Mouse (Mus musculus): Measurements from ENCODE around the gene Lrrc4c.

Gene Lrrc4c

GRCm38 (mm10) chr2:97318008-97318407 is 1000.0 kb downstream of the Lrrc4c start:
- no peak for DNase-seq

- DNase-seq, result no peak
Observed at GRCm38 (mm10) chr2:97318536-97318935, 1000.6 kb downstream of the Lrrc4c start.

GRCm38 (mm10) chr2:97332084-97332682 is 1014.2 kb downstream of the Lrrc4c start:
- DNase-seq, result no peak

- DNase-seq, result no peak
Observed at GRCm38 (mm10) chr2:97339627-97340026, 1021.7 kb downstream of the Lrrc4c start.

- DNase-seq, result no peak
Observed at GRCm38 (mm10) chr2:97361235-97361634, 1043.3 kb downstream of the Lrrc4c start.

GRCm38 (mm10) chr2:97369978-97370377 is 1052.0 kb downstream of the Lrrc4c start:
- DNase-seq, result no peak

- DNase-seq, result no peak
Observed at GRCm38 (mm10) chr2:97391437-97391836, 1073.5 kb downstream of the Lrrc4c start.

- no peak for DNase-seq
Observed at GRCm38 (mm10) chr2:97391876-97392275, 1073.9 kb downstream of the Lrrc4c start.

- no peak for DNase-seq
Observed at GRCm38 (mm10) chr2:97413066-97413465, 1095.1 kb downstream of the Lrrc4c start.

- DNase-seq, result no peak
Observed at GRCm38 (mm10) chr2:97414416-97415362, 1096.7 kb downstream of the Lrrc4c start.

- no peak for DNase-seq
Observed at GRCm38 (mm10) chr2:97434140-97434539, 1116.2 kb downstream of the Lrrc4c start.

GRCm38 (mm10) chr2:97435616-97436015 is 1117.6 kb downstream of the Lrrc4c start:
- DNase-seq, result no peak

GRCm38 (mm10) chr2:97437767-97438166 is 1119.8 kb downstream of the Lrrc4c start:
- no peak for DNase-seq

GRCm38 (mm10) chr2:97463573-97463972 is 1145.6 kb downstream of the Lrrc4c start:
- DNase-seq, result no peak

- peak in 1 of 2 experiments; percentile 17 for DNase-seq
Observed at GRCm38 (mm10) chr2:97466243-97466793, 1148.3 kb downstream of the Lrrc4c start.

GRCm38 (mm10) chr2:97467031-97467549 is 1149.1 kb downstream of the Lrrc4c start:
- DNase-seq, result no peak

GRCm38 (mm10) chr2:97467664-97468063 is 1149.7 kb downstream of the Lrrc4c start:
- DNase-seq, result no peak

- no peak for DNase-seq
Observed at GRCm38 (mm10) chr2:97468372-97468771, 1150.4 kb downstream of the Lrrc4c start.

- DNase-seq, result no peak
Observed at GRCm38 (mm10) chr2:97469396-97469795, 1151.4 kb downstream of the Lrrc4c start.

- no peak for DNase-seq
Observed at GRCm38 (mm10) chr2:97478175-97478924, 1160.4 kb downstream of the Lrrc4c start.

GRCm38 (mm10) chr2:97478925-97479298 is 1160.9 kb downstream of the Lrrc4c start:
- DNase-seq, result no peak

GRCm38 (mm10) chr2:97484990-97485389 is 1167.0 kb downstream of the Lrrc4c start:
- no peak for DNase-seq

- DNase-seq, result no peak
Observed at GRCm38 (mm10) chr2:97485609-97486008, 1167.6 kb downstream of the Lrrc4c start.

Data from spleen, adult 18-20 months (tissue).